Mouse (Mus musculus) mesoderm, embryonic 11.5 days (tissue): ENCODE measurements around the gene Isg20l2.
A peak's percentile ranks its signal among the peaks of the same experiment; 100 is the strongest.

Experiments
- DNase-seq: peaks from one replicate; pipeline ENCODE4 v3.0.0-alpha.2; 2012; ENCODE audit warnings: low read depth, low spot score

Isg20l2 gene

DNA sequence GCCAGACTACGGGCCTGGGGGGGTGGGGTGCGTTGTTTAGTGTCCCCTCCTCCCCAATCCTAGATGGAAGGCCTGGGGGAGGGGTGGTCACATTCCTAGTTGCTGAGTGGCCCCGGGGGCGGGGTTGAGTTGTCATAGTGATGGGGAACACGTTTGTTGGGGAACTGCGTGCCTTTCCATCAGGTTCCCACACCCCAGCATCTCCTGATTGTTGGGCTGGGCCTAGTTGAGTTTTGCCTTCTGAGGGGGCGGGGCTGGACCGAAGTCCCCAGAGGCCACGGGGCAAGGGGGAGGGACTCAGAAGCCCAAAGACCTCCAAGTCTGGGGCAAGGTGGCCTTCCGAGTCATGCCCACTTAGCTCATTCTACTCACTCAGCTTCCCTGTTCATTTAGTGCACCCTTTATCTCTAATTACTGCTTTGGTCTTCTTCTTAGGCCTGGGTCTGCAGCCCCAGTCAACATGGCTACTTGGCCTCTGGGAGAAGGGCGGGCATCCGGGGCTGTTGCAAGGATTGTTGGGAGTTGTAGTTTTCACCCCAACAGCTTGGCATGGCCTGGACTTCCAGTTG, 19.5 kb upstream of the Isg20l2 start:
- peak; percentile 83 for DNase-seq

GRCm38 (mm10) chr3:87913491-87913890, 16.6 kb upstream of the Isg20l2 start:
- DNase-seq, result no peak

DNA sequence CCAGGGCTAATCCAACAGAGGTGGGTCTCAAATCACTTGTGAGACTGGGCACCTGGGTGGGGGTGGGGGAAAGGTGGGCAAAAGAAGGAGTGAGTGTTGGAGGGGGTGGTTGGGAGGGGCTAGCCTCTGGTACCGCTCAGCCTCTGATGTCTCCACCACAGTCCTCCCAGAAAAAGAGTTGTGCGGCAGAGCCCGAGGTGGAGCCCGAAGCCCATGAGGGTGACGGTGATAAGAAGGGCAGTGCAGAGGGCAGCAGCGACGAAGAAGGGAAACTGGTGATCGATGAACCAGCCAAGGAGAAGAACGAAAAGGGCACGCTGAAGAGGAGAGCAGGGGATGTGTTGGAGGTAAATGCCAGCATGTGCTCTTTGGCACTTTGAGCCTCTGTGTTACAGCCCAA, 16.2 kb upstream of the Isg20l2 start:
- no peak for DNase-seq

- no peak for DNase-seq
Observed at GRCm38 (mm10) chr3:87916990-87917389, 13.1 kb upstream of the Isg20l2 start.

- no peak for DNase-seq
Observed at GRCm38 (mm10) chr3:87918551-87918950, 11.6 kb upstream of the Isg20l2 start.

GRCm38 (mm10) chr3:87919336-87920108, 10.6 kb upstream of the Isg20l2 start, which contains the start of gene Mrpl24:
Gene Mrpl24, plus strand, starts transcription at chr3:87919506.
- peak; percentile 88 for DNase-seq

GRCm38 (mm10) chr3:87920270-87920943, 9.7 kb upstream of the Isg20l2 start:
- DNase-seq, result no peak

GRCm38 (mm10) chr3:87924996-87925395, 5.1 kb upstream of the Isg20l2 start:
- DNase-seq, result no peak

DNA sequence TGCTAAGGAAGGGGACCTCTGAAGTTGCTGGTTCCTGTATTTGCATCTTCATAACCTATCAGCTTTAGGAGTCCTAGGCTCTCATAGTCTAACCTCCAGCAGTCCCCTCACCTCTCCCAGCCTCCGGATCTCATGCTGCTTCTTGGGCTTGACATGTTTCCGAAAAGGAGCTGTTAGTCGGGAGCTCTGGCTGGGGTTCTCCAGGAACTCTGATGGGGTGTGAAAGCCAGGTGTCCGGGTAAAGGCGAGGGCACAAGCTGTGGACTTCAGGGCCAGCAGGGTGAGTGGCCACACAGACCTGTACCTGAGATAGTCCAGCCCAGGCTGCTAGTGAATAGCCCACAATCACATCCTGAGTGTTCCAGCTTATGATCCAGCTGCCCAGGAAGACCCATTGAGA, 2.7 kb upstream of the Isg20l2 start:
- DNase-seq, result no peak

DNA sequence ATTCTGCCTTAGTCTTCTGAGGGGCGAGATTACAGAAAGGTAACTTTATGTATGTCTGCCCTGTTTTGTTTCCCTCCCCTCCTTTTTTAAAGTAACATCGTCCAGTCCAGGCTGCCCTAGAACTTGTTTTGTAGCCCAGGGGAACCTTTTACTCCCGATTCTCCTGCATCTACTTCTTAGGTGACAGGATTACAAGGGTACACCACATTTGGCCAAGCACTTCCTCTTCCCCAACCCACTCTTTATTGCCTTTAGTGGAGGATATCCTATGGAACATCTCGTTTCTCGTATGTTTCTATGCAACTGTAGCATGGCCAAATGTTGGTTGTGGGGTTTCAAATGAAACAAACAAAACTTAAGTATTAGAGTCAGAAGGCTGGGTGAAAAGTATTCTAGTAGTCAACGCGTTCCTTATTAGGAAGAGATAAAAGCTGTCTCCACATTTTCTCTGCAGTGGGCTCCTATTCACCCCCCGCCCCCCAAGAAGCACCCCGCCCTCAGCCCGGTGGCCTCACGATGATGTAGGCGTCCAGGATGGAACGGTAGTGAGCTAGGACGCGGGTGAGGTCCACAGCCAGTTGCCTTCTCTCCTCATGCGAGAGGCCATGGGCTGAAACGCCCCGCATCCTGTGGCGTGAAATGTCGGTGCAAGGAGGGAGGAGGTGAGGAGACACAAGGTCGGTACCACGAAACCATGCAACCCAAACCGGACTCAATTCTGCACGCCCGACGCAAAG, 605 bp upstream of the Isg20l2 start:
- no peak for DNase-seq

DNA sequence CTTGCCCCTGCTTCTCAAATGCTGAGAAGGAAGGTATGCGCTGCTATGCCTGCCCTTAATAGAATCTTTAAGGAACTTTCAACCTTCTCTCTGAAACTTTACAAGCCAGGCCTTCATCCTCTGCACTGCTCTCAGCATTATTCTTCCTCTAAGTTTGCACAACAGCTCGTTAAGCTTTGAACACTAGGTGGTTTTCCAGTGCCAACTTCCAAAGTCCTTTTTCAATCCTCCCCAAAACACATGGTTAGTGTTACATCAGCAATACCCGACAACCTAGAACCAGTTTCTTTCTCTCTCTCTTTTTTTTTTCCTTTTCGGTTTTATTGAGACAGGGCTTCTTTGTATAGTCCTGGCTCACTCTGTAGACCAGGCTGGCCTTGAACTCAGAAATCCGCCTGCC, 3.9 kb downstream of the Isg20l2 start:
- DNase-seq, result no peak

DNA sequence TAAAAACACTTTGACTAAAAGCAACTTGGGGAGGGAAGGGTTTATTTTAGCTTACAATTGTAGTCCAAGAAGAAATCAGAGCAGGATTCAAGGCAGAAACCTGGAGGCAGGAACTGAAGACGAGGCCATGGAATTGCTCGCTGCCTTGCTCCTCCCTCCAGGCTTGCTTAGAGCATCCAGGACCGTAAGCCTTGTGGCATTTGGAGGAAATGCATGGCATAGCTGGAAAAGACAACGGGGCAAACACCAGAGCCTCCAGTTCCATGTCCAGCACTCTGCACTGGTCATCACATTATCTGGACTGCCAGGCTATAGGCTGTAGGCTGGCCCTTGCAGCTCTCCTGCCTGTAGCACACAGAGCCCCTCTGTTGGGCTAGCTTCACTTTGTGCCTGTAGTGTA, 4.4 kb downstream of the Isg20l2 start:
- DNase-seq, result no peak

DNA sequence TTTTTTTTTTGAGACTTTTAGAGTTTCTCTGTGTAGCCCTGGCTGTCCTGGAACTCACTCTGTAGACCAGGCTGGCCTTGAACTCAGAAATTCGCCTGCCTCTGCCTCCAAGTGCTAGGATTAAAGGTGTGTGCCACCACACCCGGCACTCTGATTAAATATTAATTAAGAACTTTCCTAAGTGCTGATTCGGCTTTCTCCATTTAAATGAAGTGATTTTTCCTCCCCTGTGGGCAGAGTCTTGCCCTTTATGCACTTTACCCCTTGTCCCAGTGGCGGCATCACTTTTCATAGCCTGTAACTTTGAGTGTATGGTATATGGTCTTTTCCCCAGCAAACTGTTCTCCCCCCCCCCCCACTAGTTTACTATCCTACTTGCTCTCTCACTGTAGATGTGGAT, 5.1 kb downstream of the Isg20l2 start:
- no peak for DNase-seq

- peak; percentile 89 for DNase-seq
Observed at GRCm38 (mm10) chr3:87935776-87936175, 5.7 kb downstream of the Isg20l2 start.

- no peak for DNase-seq
Observed at GRCm38 (mm10) chr3:87940611-87941010, 10.5 kb downstream of the Isg20l2 start.

- no peak for DNase-seq
Observed at GRCm38 (mm10) chr3:87942471-87942870, 12.4 kb downstream of the Isg20l2 start.

GRCm38 (mm10) chr3:87943586-87943985, 13.5 kb downstream of the Isg20l2 start:
- no peak for DNase-seq

- DNase-seq, result no peak
Observed at GRCm38 (mm10) chr3:87944838-87945600, 14.9 kb downstream of the Isg20l2 start.

GRCm38 (mm10) chr3:87945781-87946540, 15.8 kb downstream of the Isg20l2 start:
- peak; percentile 50 for DNase-seq

GRCm38 (mm10) chr3:87946541-87946860, 16.4 kb downstream of the Isg20l2 start:
- DNase-seq, result no peak
